Mouse (Mus musculus) MEL (cell line): Measurements from ENCODE around the gene Mob3a. TPM values are rescaled to one million over a fixed set of nuclear protein-coding genes. Genes with fewer than 3 reads are reported as not detected.

ENCODE experiments used
- DNase-seq: peaks from one replicate; pipeline ENCODE4 v3.0.0; 2011; ENCODE audit warnings: low read depth, low spot score
- H3K27ac ChIP-seq: 2 replicates; pipeline ENCODE4 v1.5.1; 2012; ENCODE audit warnings: low read depth, mild to moderate bottlenecking, control low read depth, low read length, moderate library complexity; ENCODE audit not compliant: control insufficient read depth
- H3K27me3 ChIP-seq, 2 experiments: fragments of 150-350 bp in 1 of 2; sonication (generic) in 1 of 2; 2 replicates each; pipeline ENCODE4 v1.6.1; 2012; ENCODE audit warnings: low read length in 2 of 2, mild to moderate bottlenecking in 2 of 2, improper control_type of control experiment in 1 of 2, moderate library complexity in 1 of 2; ENCODE audit not compliant: insufficient read depth in 2 of 2, control insufficient read depth in 1 of 2
- H3K36me3 ChIP-seq, 2 experiments: 2 replicates each; pipeline ENCODE4 v1.6.1; 2012 to 2014; ENCODE audit warnings: low read length in 2 of 2, improper control_type of control experiment in 1 of 2, inconsistent platforms in 1 of 2, mild to moderate bottlenecking in 1 of 2; ENCODE audit not compliant: insufficient read depth in 2 of 2, control insufficient read depth in 1 of 2
- H3K4me1 ChIP-seq, 2 experiments: fragments of 150-350 bp in 1 of 2; sonication (generic) in 1 of 2; 2 replicates each; pipeline ENCODE4 v1.6.1; 2012; ENCODE audit warnings: low read length in 2 of 2, improper control_type of control experiment in 1 of 2, mild to moderate bottlenecking in 1 of 2; ENCODE audit not compliant: insufficient read depth in 2 of 2, control insufficient read depth in 1 of 2
- H3K4me3 ChIP-seq, 2 experiments: fragments of 150-350 bp in 1 of 2; sonication (generic) in 1 of 2; 2 replicates each; pipeline ENCODE4 v1.5.1; 2012; ENCODE audit warnings: low read depth in 2 of 2, low read length in 2 of 2, mild to moderate bottlenecking in 2 of 2, moderate library complexity in 2 of 2, control low read depth in 1 of 2, improper control_type of control experiment in 1 of 2; ENCODE audit not compliant: control insufficient read depth in 1 of 2, insufficient read depth in 1 of 2
- H3K79me2 ChIP-seq: 2 replicates; pipeline ENCODE4 v1.6.1; 2012; ENCODE audit warnings: mild to moderate bottlenecking, low read length, moderate library complexity; ENCODE audit not compliant: control insufficient read depth, poor library complexity, insufficient read depth
- H3K9ac ChIP-seq: 2 replicates; pipeline ENCODE4 v1.6.1; 2012; ENCODE audit warnings: low read depth, mild to moderate bottlenecking, control low read depth, low read length, moderate library complexity; ENCODE audit not compliant: control insufficient read depth, poor library complexity, severe bottlenecking
- H3K9me3 ChIP-seq: fragments of 150-350 bp; sonication (generic); replicated peaks from 2 replicates; pipeline ENCODE4 v1.6.1; 2012; ENCODE audit warnings: mild to moderate bottlenecking, low read length, improper control_type of control experiment, moderate library complexity; ENCODE audit not compliant: insufficient read depth
- CHD1 ChIP-seq: IDR thresholded peaks from 2 replicates; pipeline ENCODE4 v1.6.1; 2012; ENCODE audit warnings: low read depth, mild to moderate bottlenecking, inconsistent platforms, low read length, improper control_type of control experiment
- CTCF ChIP-seq, 3 experiments: IDR thresholded peaks in 2 of 3; conservative IDR thresholded peaks in 1 of 3; 2 replicates each; pipeline ENCODE4 v1.5.1; 2011 to 2012; ENCODE audit warnings: low read length in 3 of 3, low read depth in 2 of 3, mild to moderate bottlenecking in 2 of 3, improper control_type of control experiment in 1 of 3, inconsistent platforms in 1 of 3, mixed read lengths in 1 of 3, moderate library complexity in 1 of 3; ENCODE audit not compliant: control insufficient read depth in 1 of 3, insufficient read depth in 1 of 3, poor library complexity in 1 of 3, severe bottlenecking in 1 of 3
- ELF1 ChIP-seq: IDR thresholded peaks from 2 replicates; pipeline ENCODE4 v1.6.1; 2014; ENCODE audit warnings: low read depth, mild to moderate bottlenecking, inconsistent platforms, low read length, improper control_type of control experiment, moderate library complexity
- EP300 ChIP-seq, 2 experiments: IDR thresholded peaks; 2 replicates each; pipeline ENCODE4 v1.6.1; 2011; ENCODE audit warnings: improper control_type of control experiment in 2 of 2, low read length in 2 of 2, low read depth in 1 of 2, mild to moderate bottlenecking in 1 of 2
- GABPA ChIP-seq: IDR thresholded peaks from 2 replicates; pipeline ENCODE4 v1.6.1; 2012; ENCODE audit warnings: low read depth, mild to moderate bottlenecking, inconsistent platforms, low read length, improper control_type of control experiment, moderate library complexity
- GATA1 ChIP-seq: IDR thresholded peaks from 2 replicates; pipeline ENCODE4 v1.6.1; 2011; ENCODE audit warnings: low read depth, low read length, improper control_type of control experiment
- KAT2A ChIP-seq: conservative IDR thresholded peaks from 2 replicates; pipeline ENCODE4 v1.6.1; 2012; ENCODE audit warnings: low read depth, low read length, improper control_type of control experiment, inconsistent platforms
- MAX ChIP-seq: IDR thresholded peaks from 2 replicates; pipeline ENCODE4 v1.6.1; 2011; ENCODE audit warnings: low read length, improper control_type of control experiment
- MYB ChIP-seq: IDR thresholded peaks from 2 replicates; pipeline ENCODE4 v1.6.1; 2011; ENCODE audit warnings: mild to moderate bottlenecking, low read depth, low read length, improper control_type of control experiment
- NRF1 ChIP-seq: IDR thresholded peaks from 2 replicates; pipeline ENCODE4 v1.6.1; 2014; ENCODE audit warnings: low read depth, mild to moderate bottlenecking, inconsistent platforms, low read length, improper control_type of control experiment, moderate library complexity; ENCODE audit not compliant: poor library complexity, insufficient read depth, severe bottlenecking
- POLR2A ChIP-seq, 2 experiments: IDR thresholded peaks; 2 replicates each; pipeline ENCODE4 v1.6.1; 2011 to 2012; ENCODE audit warnings: low read length in 2 of 2, mild to moderate bottlenecking in 2 of 2, control low read depth in 1 of 2, improper control_type of control experiment in 1 of 2, low read depth in 1 of 2, moderate library complexity in 1 of 2; ENCODE audit not compliant: control insufficient read depth in 1 of 2, insufficient read depth in 1 of 2, poor library complexity in 1 of 2
- POLR2AphosphoS5 ChIP-seq: IDR thresholded peaks from 2 replicates; pipeline ENCODE4 v1.6.1; 2012; ENCODE audit warnings: low read depth, borderline replicate concordance, mild to moderate bottlenecking, inconsistent platforms, low read length, moderate library complexity, mixed read lengths
- RAD21 ChIP-seq: IDR thresholded peaks from 2 replicates; pipeline ENCODE4 v1.6.1; 2011; ENCODE audit warnings: mild to moderate bottlenecking, low read depth, low read length, improper control_type of control experiment
- SIN3A ChIP-seq: IDR thresholded peaks from 2 replicates; pipeline ENCODE4 v1.6.1; 2012; ENCODE audit warnings: low read length, improper control_type of control experiment, inconsistent platforms
- SMC3 ChIP-seq: IDR thresholded peaks from 2 replicates; pipeline ENCODE4 v1.6.1; 2011; ENCODE audit warnings: low read depth, low read length, improper control_type of control experiment
- TCF12 ChIP-seq: IDR thresholded peaks from 2 replicates; pipeline ENCODE4 v1.6.1; 2014; ENCODE audit warnings: low read depth, mild to moderate bottlenecking, inconsistent platforms, low read length, improper control_type of control experiment, moderate library complexity
- UBTF ChIP-seq: IDR thresholded peaks from 2 replicates; pipeline ENCODE4 v1.6.1; 2012; ENCODE audit warnings: low read depth, mild to moderate bottlenecking, inconsistent platforms, low read length, improper control_type of control experiment, moderate library complexity, borderline replicate concordance; ENCODE audit not compliant: insufficient read depth
- ZMIZ1 ChIP-seq: IDR thresholded peaks from 2 replicates; pipeline ENCODE4 v1.6.1; 2012; ENCODE audit warnings: low read depth, mild to moderate bottlenecking, inconsistent platforms, low read length, improper control_type of control experiment, moderate library complexity
- polyA plus RNA-seq, 2 experiments: library from polyadenylated mRNA; stranded (reverse) in 1 of 2; unstranded in 1 of 2; fragments of >175 nt in 1 of 2; fragments of >200 nt in 1 of 2; gene quantifications; 2 replicates each; pipeline versions ENCODE4 v1.2.1 to v1.2.4; 2012; ENCODE audit warnings: low replicate concordance in 2 of 2, low read depth in 1 of 2; ENCODE audit not compliant: insufficient read length in 2 of 2, insufficient read depth in 1 of 2, missing spikeins in 1 of 2
- total RNA-seq: library from RNA; depleted of rRNA; stranded (reverse); fragments of 300-350 nt; gene quantifications from 2 replicates; pipeline ENCODE4 v1.2.3, GENCODE M21; 2012

The Mob3a gene
- total and polyA plus RNA-seq, 3 experiments, result 38.3 to 63.4 TPM; not detected in 1

DNA sequence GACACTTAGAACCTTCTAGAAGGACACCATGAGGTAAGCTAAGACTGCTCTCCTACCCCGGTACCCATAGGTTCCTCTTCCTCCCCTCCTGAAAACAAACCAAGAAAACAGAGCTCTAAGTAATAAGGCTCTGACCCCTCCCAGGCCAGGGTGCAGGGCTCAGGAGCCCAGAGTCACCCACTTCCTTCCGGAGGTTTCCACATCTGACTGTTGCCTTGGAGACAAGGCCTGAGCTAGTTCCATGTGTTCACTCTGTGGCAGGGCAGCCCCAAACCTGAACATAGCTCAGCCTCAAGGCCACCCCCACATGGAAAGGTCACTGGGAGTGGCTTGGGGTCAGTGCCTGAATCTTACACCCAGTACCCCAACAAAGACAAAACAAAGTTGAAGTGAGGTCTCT, 6.6 kb downstream of the Mob3a start (continued):
- TF ChIP-seq NRF1 (no peak), MYB (no peak), CTCF (IDR thresholded peaks at IDR 0.05 in 2 of 3, conservative IDR thresholded peaks at IDR 0.05 in 1 of 3; ENCODE audit: control insufficient read depth in 1 of 3, insufficient read depth in 1 of 3, low read depth in 2 of 3, low read length in 3 of 3, poor library complexity in 1 of 3, severe bottlenecking in 1 of 3) (no peak), RAD21 (no peak), GABPA (no peak), EP300 (IDR thresholded peaks at IDR 0.05; ENCODE audit: low read depth in 1 of 2, low read length in 2 of 2) (peak; percentile 49 to 73), MAX (peak; percentile 77), KAT2A (no peak), TCF12 (peak; percentile 58), ZMIZ1 (no peak)

- Histone ChIP-seq H3K9ac (peak overlapping the region; percentile 63), H3K4me1 (peaks cover 31 to 68% of the 10 kb centered on the region in 2 experiments), H3K36me3 (peaks cover 0 to 48% of the 10 kb centered on the region in 2 experiments; a peak in 2 of 4 replicates), H3K9me3 (no peaks in the 10 kb centered on the region), H3K79me2 (no peaks in the 10 kb centered on the region; the same call in none of the 2 replicates), H3K27ac (peak overlapping the region; percentile 94), H3K27me3 (no peaks in the 10 kb centered on the region), H3K4me3 (no peak overlapping the region)
- TF ChIP-seq MYB, result no peak
- no peak for TF ChIP-seq POLR2A (IDR thresholded peaks at IDR 0.05; ENCODE audit: control insufficient read depth in 1 of 2, insufficient read depth in 1 of 2, low read depth in 1 of 2, low read length in 2 of 2, poor library complexity in 1 of 2)
- no peak for TF ChIP-seq POLR2AphosphoS5
- TF ChIP-seq UBTF, result no peak
- TF ChIP-seq SIN3A, result no peak
- TF ChIP-seq NRF1, result no peak
- TF ChIP-seq GATA1, result no peak
- no peak for TF ChIP-seq CHD1
- no peak for TF ChIP-seq GABPA
- no peak for TF ChIP-seq SMC3
- TF ChIP-seq ELF1, result no peak
- no peak for DNase-seq
Observed at GRCm38 (mm10) chr10:80694159-80694938, 7.4 kb downstream of the Mob3a start.
